Mouse (Mus musculus) lung, adult 18-20 months (tissue): Measurements from ENCODE around the gene Spta1.

Experiments
- DNase-seq, 2 experiments: peaks; one replicate each; pipeline ENCODE4 v3.0.0; 2022; ENCODE audit warnings: mixed read lengths in 2 of 2

Gene Spta1

GRCm38 (mm10) chr1:174267816-174268215 lies 95.2 kb downstream of the Spta1 start:
- no peak for DNase-seq

DNA sequence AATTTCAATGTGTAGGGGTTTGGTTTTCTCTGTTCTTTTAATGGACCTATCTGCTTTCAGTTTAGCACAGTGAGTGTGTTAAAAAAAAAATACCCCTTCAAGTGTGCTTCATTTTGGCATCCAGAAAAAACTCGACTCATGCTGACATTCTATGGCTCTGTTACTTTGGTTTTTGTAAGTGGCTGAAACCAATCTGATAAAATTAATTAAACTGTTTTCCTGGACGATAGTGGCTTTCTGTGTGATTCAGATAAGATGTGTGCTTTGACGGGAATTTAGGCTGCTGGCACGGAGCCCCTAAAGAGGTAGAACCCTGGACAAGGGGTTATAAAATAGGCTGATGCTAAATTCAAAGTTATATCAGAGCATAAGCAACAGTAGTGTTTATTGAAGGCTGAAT lies 96.6 kb downstream of the Spta1 start:
- DNase-seq = no peak

DNA sequence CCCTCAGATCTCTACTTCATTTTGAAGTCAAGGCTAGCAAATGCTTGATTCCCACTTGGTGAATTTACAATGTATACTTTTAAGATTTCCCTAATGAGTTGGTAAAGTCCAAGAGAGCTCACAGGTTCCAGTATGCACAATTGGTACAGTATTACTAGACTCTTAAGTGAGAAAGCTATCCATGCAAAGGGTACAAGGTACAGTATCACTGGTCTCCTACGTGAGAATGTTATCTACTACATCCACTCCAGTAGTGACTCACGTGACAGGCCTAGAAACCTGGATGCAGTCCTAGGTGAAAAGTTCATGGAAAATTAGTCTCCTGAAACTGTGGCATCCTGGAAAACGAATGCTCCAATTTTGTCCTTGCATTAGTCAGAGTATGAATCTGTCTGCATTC lies 98.1 kb downstream of the Spta1 start:
- no peak for DNase-seq
